Mouse (Mus musculus) lung, postnatal 0 days (tissue): ENCODE measurements at regions not wholly inside any gene's neighbourhood (a gene's known extent, or its start where the extent isn't known, plus 50 kb on each side); places are given as distances from the start of the nearest gene placed in this dataset.

ENCODE experiments used
- CTCF ChIP-seq: IDR thresholded peaks from 2 replicates; pipeline ENCODE4 v1.5.1; 2016; ENCODE audit warnings: antibody characterized with exemption, mild to moderate bottlenecking
- EP300 ChIP-seq: IDR thresholded peaks from 2 replicates; pipeline ENCODE4 v1.6.1; 2016; ENCODE audit warnings: antibody characterized with exemption, mild to moderate bottlenecking, control low read depth

GRCm38 (mm10) chr13:59271661-59272060 lies 313.4 kb downstream of the Agtpbp1 start:
- TF ChIP-seq EP300 = no peak
- TF ChIP-seq CTCF = no peak
